Mouse (Mus musculus) embryonic fibroblast, embryonic 13.5 days (primary cell): ENCODE measurements around the gene Sidt2.

Experiments used
- CTCF ChIP-seq: IDR thresholded peaks from 2 replicates; pipeline ENCODE4 v1.5.1; 2011; ENCODE audit warnings: mild to moderate bottlenecking, control low read depth, low read length, moderate library complexity, borderline replicate concordance; ENCODE audit not compliant: insufficient read depth
- POLR2A ChIP-seq: IDR thresholded peaks from 2 replicates; pipeline ENCODE4 v1.6.1; 2011; ENCODE audit warnings: low read depth, mild to moderate bottlenecking, control low read depth, low read length, moderate library complexity

GRCm38 (mm10) chr9:45919895-45920294 is 35.2 kb downstream of the Sidt2 start:
- no peak for TF ChIP-seq CTCF
- TF ChIP-seq POLR2A = no peak
